In genomic region chr1:34189318-34189717, GRCm38 (mm10) we compare ENCODE assay signal across 13 mouse cellular contexts.
DNase-seq lines count a peak whose midpoint lies in the region; ATAC-seq and TF ChIP-seq lines count a peak whose summit lies in the region.
"Had no signal": no experiment of that assay in that cellular context is flagged by ENCODE, and none has a peak within 500 bp of the region (broad histone marks: within the 10 kb centered on the region; RNA-seq: fewer than 3 reads in every experiment).

No protein-coding gene starts in this region.

- WGBS in cerebellum, adult 2 months = 87% methylated on average over 14 of the region's 14 CpGs
- WGBS in kidney, postnatal 0 days = 78% methylated on average over 14 of the region's 14 CpGs

- ATAC-seq in kidney, postnatal 0 days (replicated peaks; ENCODE audit: low FRiP score, low read depth) = no peak
- ATAC-seq: activated CD4-positive, CD25-positive, alpha-beta regulatory T cell, adult 4 months; midbrain, embryonic 13.5 days had no signal

- H3K4me1 ChIP-seq in cerebellum, adult 2 months (ENCODE audit: control insufficient read depth, insufficient read depth, low read length) = peaks cover 3% of the 10 kb centered on the region; the same call in 1 of the 2 replicates
- H3K4me1 ChIP-seq in kidney, postnatal 0 days (replicated peaks; ENCODE audit: insufficient read depth, low read length) = no peaks in the 10 kb centered on the region
- H3K4me1 ChIP-seq: liver, embryonic 15.5 days had no signal

- peaks cover 30% of the 10 kb centered on the region; the same call in 1 of the 2 replicates for H3K36me3 ChIP-seq in kidney, postnatal 0 days (ENCODE audit: insufficient read depth, low read length)

- H3K27me3 ChIP-seq in cerebellum, adult 2 months (ENCODE audit: control insufficient read depth, insufficient read depth, low read length) = no peaks in the 10 kb centered on the region
- H3K27me3 ChIP-seq in kidney, postnatal 0 days (ENCODE audit: insufficient read depth, low read length) = no peaks in the 10 kb centered on the region
- H3K27me3 ChIP-seq: CH12.LX; liver, embryonic 15.5 days; midbrain, embryonic 13.5 days; neural tube, embryonic 12.5 days had no signal

- no peak overlapping the region for H3K4me2 ChIP-seq in kidney, postnatal 0 days (ENCODE audit: low read length)
- H3K4me2 ChIP-seq: liver, embryonic 15.5 days; midbrain, embryonic 13.5 days; neural tube, embryonic 12.5 days had no signal

- H3K9ac ChIP-seq in kidney, postnatal 0 days (ENCODE audit: low read depth, low read length) = no peak overlapping the region
- H3K9ac ChIP-seq: liver, embryonic 15.5 days; midbrain, embryonic 13.5 days; neural tube, embryonic 12.5 days had no signal

- DNase-seq in cerebellum, adult 9-11 months = peak; percentile 33
- no peak for DNase-seq in cerebellum, adult 2 months
- DNase-seq in kidney, postnatal 0 days (ENCODE audit: low spot score) = peak; percentile 9
- DNase-seq in kidney, adult 11 months = no peak
- peak; percentile 93 for DNase-seq in brain, adult 2 months (ENCODE audit: low read depth, low spot score)
- DNase-seq in layer of hippocampus, postnatal 36 days = peak; percentile 36 to 57
- no peak for DNase-seq in liver
- no peak for DNase-seq in cerebellum, adult 11-12 months

- no peak overlapping the region; the same call in 1 of the 2 replicates for H3K27ac ChIP-seq in cerebellum, adult 2 months (ENCODE audit: insufficient read depth, low read length)
- no peak overlapping the region for H3K27ac ChIP-seq in kidney, postnatal 0 days
- H3K27ac ChIP-seq: liver, embryonic 15.5 days; midbrain, embryonic 13.5 days; neural tube, embryonic 12.5 days had no signal

- no peaks in the 10 kb centered on the region for H3K9me3 ChIP-seq in kidney, postnatal 0 days (replicated peaks; ENCODE audit: low read length)
- H3K9me3 ChIP-seq: liver, embryonic 15.5 days; midbrain, embryonic 13.5 days; neural tube, embryonic 12.5 days had no signal

- H3K4me3 ChIP-seq in cerebellum, adult 2 months (replicated peaks; ENCODE audit: insufficient read depth, low read depth, low read length) = no peak overlapping the region
- no peak overlapping the region for H3K4me3 ChIP-seq in kidney, postnatal 0 days (replicated peaks; ENCODE audit: low read depth, low read length)
- H3K4me3 ChIP-seq: liver, embryonic 15.5 days; midbrain, embryonic 13.5 days; neural tube, embryonic 12.5 days had no signal

- no peak for TF ChIP-seq POLR2A in cerebellum, adult 2 months (IDR thresholded peaks at IDR 0.05; ENCODE audit: borderline replicate concordance, insufficient read depth, low read length)

- TF ChIP-seq CTCF in cerebellum, adult 2 months (IDR thresholded peaks at IDR 0.05; ENCODE audit: borderline replicate concordance, insufficient read depth, low read depth, low read length) = no peak
- TF ChIP-seq CTCF in kidney, postnatal 0 days (IDR thresholded peaks at IDR 0.05; ENCODE audit: low read depth) = no peak

Comparison
In these comparisons a context has a peak if more than half of its experiments do, and no peak if none do; other contexts are left out.
1. DNase-seq: peak in cerebellum, adult 9-11 months (single experiment), kidney, postnatal 0 days (single experiment), brain, adult 2 months (single experiment) and layer of hippocampus, postnatal 36 days (2 of 2); none in cerebellum, adult 2 months (0 of 2), kidney, adult 11 months (single experiment), liver (single experiment) and cerebellum, adult 11-12 months (single experiment).